Mouse (Mus musculus): Measurements from ENCODE around the gene Gm49337. TPM values are rescaled to one million over a fixed set of nuclear protein-coding genes. Genes with fewer than 3 reads are reported as not detected.
A peak's percentile ranks its signal among the peaks of the same experiment; 100 is the strongest.

The Gm49337 gene
- total RNA-seq, 2 experiments from 2014 or later = 1.7 TPM; not detected in 1

DNA sequence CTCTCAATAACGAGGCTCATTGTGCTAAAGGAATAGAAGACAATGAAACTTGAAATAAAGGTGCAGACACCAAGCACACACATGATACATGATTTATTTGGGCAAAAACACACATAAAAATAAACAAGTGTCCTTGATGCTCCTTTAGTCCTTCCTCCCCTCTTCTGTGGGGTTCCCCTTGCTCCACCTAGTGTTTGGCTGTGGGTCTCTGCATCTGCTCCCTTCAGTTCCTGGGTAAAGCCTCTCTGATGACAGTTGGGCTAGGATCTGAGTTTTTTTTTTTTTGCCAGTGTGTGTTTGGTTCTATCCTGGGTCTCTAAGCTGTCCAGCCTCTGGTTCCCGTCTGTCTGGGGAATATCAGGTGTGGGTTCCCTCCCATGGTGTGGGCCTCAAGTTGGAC lies 109.0 kb downstream of the Gm49337 start:
- DNase-seq (ENCODE audit: low spot score in 2 of 2) = no peak
- intact Hi-C loops (cut with DNase I) = loop anchor here (2.0 kb wide), 1 partner anchor 113 kb away; no protein-coding TSS in a partner anchor

DNA sequence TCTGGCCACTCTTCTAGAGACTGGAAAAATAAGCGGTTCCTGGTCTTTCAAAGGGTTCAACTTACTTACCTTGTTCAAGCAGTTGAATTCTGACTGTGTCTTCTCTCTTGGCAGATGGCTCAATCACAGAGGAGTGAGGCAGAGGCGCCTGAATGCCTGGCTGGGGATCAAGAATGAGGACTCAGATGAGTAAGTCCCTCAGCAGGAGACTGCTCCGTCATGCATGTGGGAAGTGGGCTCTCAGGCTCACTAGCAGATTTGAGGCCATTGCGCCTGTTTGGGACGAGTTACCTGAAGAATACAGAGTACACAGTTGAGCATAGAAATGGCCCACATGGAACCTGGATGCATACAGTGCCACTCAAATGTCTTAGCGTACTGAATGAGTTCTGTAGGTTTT lies 118.4 kb downstream of the Gm49337 start:
- DNase-seq (ENCODE audit: low spot score in 2 of 2) = peak; percentile 36 to 49
- intact Hi-C loops (cut with DNase I) = no loop called here

GRCm38 (mm10) chr4:116293296-116293695 lies 120.1 kb downstream of the Gm49337 start:
- intact Hi-C loops (cut with DNase I) = no loop called here

GRCm38 (mm10) chr4:116300878-116301355 lies 127.7 kb downstream of the Gm49337 start:
- DNase-seq (ENCODE audit: low spot score in 2 of 2) = no peak
- intact Hi-C loops (cut with DNase I) = no loop called here

More at GRCm38 (mm10) chr4:116293296-116293695, 120.1 kb downstream of the Gm49337 start:
- no peak for DNase-seq (ENCODE audit: low spot score in 2 of 2)

DNA sequence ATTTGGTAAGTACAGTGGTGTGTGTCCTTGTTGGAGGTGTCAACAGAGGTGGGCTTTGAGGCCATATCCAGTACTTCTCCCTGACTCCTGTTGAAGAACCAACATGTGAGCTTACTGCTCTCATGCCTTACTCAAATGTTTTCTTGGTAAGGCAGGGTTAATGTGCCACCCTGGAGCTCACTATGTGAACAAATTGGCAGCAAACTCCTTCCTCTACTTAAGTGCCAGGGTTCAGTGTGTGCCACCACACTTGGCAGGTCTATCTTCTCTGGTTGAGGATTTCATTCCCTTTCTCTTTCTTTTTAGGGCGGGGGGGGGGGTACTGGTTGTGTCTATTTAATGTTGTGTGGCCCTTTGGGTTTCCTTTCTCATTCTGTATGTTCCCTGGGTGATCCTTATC lies 131.4 kb downstream of the Gm49337 start:
- intact Hi-C loops (cut with DNase I) = no loop called here
- DNase-seq (ENCODE audit: low spot score in 2 of 2) = no peak

GRCm38 (mm10) chr4:116317575-116317974 lies 144.4 kb downstream of the Gm49337 start:
- DNase-seq (ENCODE audit: low spot score in 2 of 2) = no peak
- intact Hi-C loops (cut with DNase I) = no loop called here

- DNase-seq (ENCODE audit: low spot score in 2 of 2) = no peak
- intact Hi-C loops (cut with DNase I) = no loop called here
These were observed 148.9 kb downstream of the Gm49337 start for GRCm38 (mm10) chr4:116322127-116322526.

GRCm38 (mm10) chr4:116329256-116329655 lies 156.1 kb downstream of the Gm49337 start:
- no peak for DNase-seq (ENCODE audit: low spot score in 2 of 2)
- intact Hi-C loops (cut with DNase I) = no loop called here

DNA sequence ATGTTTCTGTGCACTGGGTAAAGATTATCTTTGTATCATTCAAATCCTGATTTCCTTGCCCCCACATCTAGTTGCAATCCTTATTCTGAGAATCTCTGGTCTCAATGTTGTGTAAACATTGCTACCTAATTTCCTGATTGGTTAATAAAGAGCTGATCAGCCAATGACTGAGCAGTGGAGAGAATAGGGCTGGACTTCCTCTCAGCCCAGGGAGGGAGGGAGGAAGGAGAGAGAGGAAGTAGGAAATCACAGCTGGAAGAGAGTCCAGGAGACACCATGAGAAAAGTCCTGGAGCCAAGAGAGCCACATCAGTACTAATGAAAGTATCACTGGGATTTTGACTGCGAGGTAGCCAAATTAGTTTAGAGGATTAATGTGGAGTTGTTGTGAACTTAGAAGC lies 163.1 kb downstream of the Gm49337 start:
- no peak for DNase-seq (ENCODE audit: low spot score in 2 of 2)
- intact Hi-C loops (cut with DNase I) = no loop called here

DNA sequence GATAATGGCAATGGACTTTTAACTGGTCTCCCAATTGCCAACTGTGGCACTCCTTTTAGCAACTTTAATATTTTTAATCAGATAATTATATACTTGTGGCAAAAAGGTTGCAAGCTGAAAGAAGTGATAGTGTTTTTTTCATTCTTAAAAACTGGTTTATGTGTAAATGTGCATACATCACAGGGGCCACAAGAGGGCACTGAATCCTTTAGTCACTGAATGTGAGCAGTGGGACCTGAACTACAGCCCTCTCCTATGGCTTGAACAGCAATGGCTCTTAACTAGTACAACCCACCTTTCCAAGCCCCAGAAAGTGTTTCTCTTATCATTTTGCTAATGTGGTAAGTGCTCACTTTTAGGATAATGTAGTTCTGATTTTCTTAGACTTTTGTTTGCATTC lies 168.9 kb downstream of the Gm49337 start:
- intact Hi-C loops (cut with DNase I) = loop anchor here (5.0 to 10.0 kb wide), 2 partner anchors 60 to 163 kb away; partner anchors contain the start of gene Ipp

More for the DNA sequence above, 168.9 kb downstream of the Gm49337 start:
- peak; percentile 12 to 39 for DNase-seq (ENCODE audit: low spot score in 2 of 2)

Other genes starting within 250 kb of the Gm49337 start
- gene Dmbx1, start 233.5 kb upstream of the Gm49337 start, total RNA-seq (2021) = not detected
- 10 to 100 TPM; 93.9 to 96.0 TPM for gene Faah, start 155.5 kb upstream of the Gm49337 start, total RNA-seq (2021)
- gene Nsun4, start 119.5 kb upstream of the Gm49337 start, total RNA-seq (2021) = 10 to 100 TPM in 1 of 2 experiments, 1 to 10 TPM in 1; 9.0 to 11.0 TPM
- gene Uqcrh, start 98.3 kb upstream of the Gm49337 start, total RNA-seq (2021) = 100 to 1,000 TPM; 411 to 431 TPM
- gene Lrrc41, start 98.1 kb upstream of the Gm49337 start, total RNA-seq (2021) = 10 to 100 TPM; 42.3 to 43.7 TPM
- gene Rad54l, start 49.7 kb upstream of the Gm49337 start, total RNA-seq (2021) = under 1 TPM; 0.43 to 0.74 TPM
- 10 to 100 TPM; 80.5 to 84.2 TPM for gene Pomgnt1, start 49.5 kb upstream of the Gm49337 start, total RNA-seq (2021)
- 10 to 100 TPM; 27.2 to 35.8 TPM for gene Lurap1, start 22.0 kb upstream of the Gm49337 start, total RNA-seq (2021)
- under 1 TPM in 1 of 2 experiments, not detected in 1; 0.59 TPM for gene Tspan1, start 5.8 kb upstream of the Gm49337 start, total RNA-seq (2021)
- not detected for gene 1700042G07Rik, start within 50 bp of the Gm49337 start, total RNA-seq (2021)
- 10 to 100 TPM; 40.3 to 42.0 TPM for gene Pik3r3, start 48.2 kb downstream of the Gm49337 start, total RNA-seq (2021)

All from left cerebral cortex, postnatal 36 days (tissue).